Mouse (Mus musculus): ENCODE data around the gene Rgs6.

GRCm38 (mm10) chr12:82698886-82699527, 110.9 kb downstream of the Rgs6 start:
- no peak for TF ChIP-seq EP300 (IDR thresholded peaks at IDR 0.05; ENCODE audit: insufficient read depth, low read depth, low read length)
- no peak for TF ChIP-seq CTCF (IDR thresholded peaks at IDR 0.05)
- no peak for TF ChIP-seq POLR2A (IDR thresholded peaks at IDR 0.05; ENCODE audit: insufficient read depth, low read depth, low read length)

Data from heart, adult 2 months (tissue).